Mouse (Mus musculus): ENCODE measurements around the gene Gna15.
A peak's percentile ranks its signal among the peaks of the same experiment; 100 is the strongest.

Gna15 gene

GRCm38 (mm10) chr10:81465265-81465645, 58.8 kb downstream of the Gna15 start:
- DNase-seq: peak; percentile 14

- peak; percentile 35 for DNase-seq
These were observed 59.4 kb downstream of the Gna15 start for GRCm38 (mm10) chr10:81464405-81465264.

- DNase-seq: peak; percentile 5
These were observed 60.5 kb downstream of the Gna15 start for GRCm38 (mm10) chr10:81463531-81463930.

GRCm38 (mm10) chr10:81462917-81463316, 61.1 kb downstream of the Gna15 start:
- no peak for DNase-seq

GRCm38 (mm10) chr10:81462415-81462804, 61.6 kb downstream of the Gna15 start:
- peak; percentile 19 for DNase-seq

- no peak for DNase-seq
These were observed 62.2 kb downstream of the Gna15 start for GRCm38 (mm10) chr10:81461673-81462414.

GRCm38 (mm10) chr10:81460951-81461350, 63.1 kb downstream of the Gna15 start:
- DNase-seq: no peak

GRCm38 (mm10) chr10:81460471-81460870, 63.6 kb downstream of the Gna15 start:
- DNase-seq: peak; percentile 21

- DNase-seq: peak; percentile 11
These were observed 64.6 kb downstream of the Gna15 start for GRCm38 (mm10) chr10:81459399-81459798.

GRCm38 (mm10) chr10:81458267-81458666, 65.8 kb downstream of the Gna15 start:
- peak; percentile 7 for DNase-seq

GRCm38 (mm10) chr10:81457624-81458023, 66.4 kb downstream of the Gna15 start:
- peak; percentile 5 for DNase-seq

- DNase-seq: peak; percentile 6
These were observed 67.0 kb downstream of the Gna15 start for GRCm38 (mm10) chr10:81456983-81457563.

GRCm38 (mm10) chr10:81455181-81455895, 68.7 kb downstream of the Gna15 start, which contains the start of gene Nfic:
TSS of gene Nfic (minus strand) at chr10:81455635.
- peak; percentile 6 for DNase-seq

GRCm38 (mm10) chr10:81454106-81454505, 69.9 kb downstream of the Gna15 start:
- no peak for DNase-seq

- DNase-seq: no peak
These were observed 71.1 kb downstream of the Gna15 start for GRCm38 (mm10) chr10:81452947-81453288.

All from right cerebral cortex, postnatal 14 days (tissue).